Mouse (Mus musculus): ENCODE results near the gene Psmf1. TPM values are rescaled to one million over a fixed set of nuclear protein-coding genes. Genes with fewer than 3 reads are reported as not detected.

Gene Psmf1
- polyA plus RNA-seq, 1 experiment from 2014 or later, result 45.8 TPM

DNA sequence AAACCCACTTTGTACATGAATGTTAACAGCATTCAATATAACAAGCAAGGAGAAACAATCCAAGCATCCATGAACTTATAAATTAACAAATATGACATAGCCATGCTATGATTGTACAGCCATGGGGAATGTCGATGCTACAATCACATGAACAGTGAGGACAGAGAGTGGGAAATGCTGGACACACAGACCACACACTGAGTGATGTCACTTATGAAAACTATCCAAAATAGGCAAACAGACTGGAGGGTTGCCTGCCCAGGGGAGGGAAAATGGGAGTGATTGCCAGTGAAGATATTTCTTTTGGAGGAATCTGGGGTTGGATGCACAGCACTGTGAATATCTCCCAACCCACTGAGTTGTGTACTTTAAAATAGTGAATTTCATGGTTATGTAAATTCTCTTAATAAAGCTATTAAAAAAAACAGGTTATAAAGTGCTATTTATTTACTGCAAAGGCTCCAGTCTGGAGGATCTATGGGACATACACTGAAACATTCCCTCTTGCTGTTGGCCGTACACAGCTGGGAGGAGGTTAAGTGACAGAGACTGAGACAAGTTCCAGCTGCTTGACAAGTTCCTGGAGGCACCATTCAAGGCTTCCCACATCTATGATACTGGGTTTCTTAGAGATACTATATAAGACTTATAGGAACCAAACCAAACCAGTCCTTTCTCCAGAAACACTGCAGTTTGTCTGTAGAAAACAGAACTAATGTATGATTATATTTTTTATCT, 27.5 kb downstream of the Psmf1 start:
- ATAC-seq (replicated peaks; ENCODE audit: insufficient number of reproducible peaks, low FRiP score, low TSS enrichment, low read depth) (no peak), DNase-seq (ENCODE audit: low spot score) (no peak)
- H3K9ac ChIP-seq (replicated peaks; ENCODE audit: low read length), result no peak overlapping the region
- H3K4me2 ChIP-seq (ENCODE audit: low read depth, low read length), result no peak overlapping the region
- H3K36me3 ChIP-seq (replicated peaks; ENCODE audit: control insufficient read depth, insufficient read depth, low read depth, low read length), result no peaks in the 10 kb centered on the region
- no peak overlapping the region for H3K27ac ChIP-seq (replicated peaks; ENCODE audit: low read depth, low read length)
- no peaks in the 10 kb centered on the region for H3K27me3 ChIP-seq (ENCODE audit: control insufficient read depth, insufficient read depth, low read length)
- H3K4me1 ChIP-seq (ENCODE audit: control insufficient read depth, insufficient read depth, low read length), result no peaks in the 10 kb centered on the region
- no peaks in the 10 kb centered on the region for H3K9me3 ChIP-seq (replicated peaks; ENCODE audit: control insufficient read depth, low read length)
- H3K4me3 ChIP-seq (ENCODE audit: low read depth, low read length), result no peak overlapping the region
- 91% methylated on average over 2 of the region's 2 CpGs for WGBS

DNA sequence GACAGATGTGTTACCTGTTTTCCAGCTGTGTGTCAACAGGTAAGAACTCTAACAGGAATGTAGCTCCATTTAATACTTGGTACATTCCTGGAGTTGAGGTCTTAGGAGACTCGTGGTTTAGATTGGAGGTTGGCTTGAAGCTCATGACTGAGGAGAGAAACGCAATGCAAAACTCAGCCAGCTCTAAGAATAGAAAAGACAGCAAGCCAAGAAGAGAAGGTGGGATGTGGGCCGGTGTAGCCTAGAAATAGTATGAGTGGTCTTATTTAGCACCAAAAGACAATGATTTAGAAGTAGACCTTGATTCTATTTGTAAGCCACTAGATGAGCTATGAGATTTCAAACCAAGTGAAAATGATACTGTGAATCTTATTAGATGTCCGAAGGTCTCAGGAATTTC, 28.5 kb downstream of the Psmf1 start:
- no peak for DNase-seq (ENCODE audit: low spot score)
- H3K9ac ChIP-seq (replicated peaks; ENCODE audit: low read length), result no peak overlapping the region
- H3K9me3 ChIP-seq (replicated peaks; ENCODE audit: control insufficient read depth, low read length), result no peaks in the 10 kb centered on the region
- no peak for ATAC-seq (replicated peaks; ENCODE audit: insufficient number of reproducible peaks, low FRiP score, low TSS enrichment, low read depth)
- H3K4me2 ChIP-seq (ENCODE audit: low read depth, low read length), result no peak overlapping the region
- 92% methylated on average over 4 of the region's 4 CpGs for WGBS
- H3K4me1 ChIP-seq (ENCODE audit: control insufficient read depth, insufficient read depth, low read length), result no peaks in the 10 kb centered on the region
- no peaks in the 10 kb centered on the region for H3K27me3 ChIP-seq (ENCODE audit: control insufficient read depth, insufficient read depth, low read length)
- no peak overlapping the region for H3K27ac ChIP-seq (replicated peaks; ENCODE audit: low read depth, low read length)
- H3K4me3 ChIP-seq (ENCODE audit: low read depth, low read length), result no peak overlapping the region
- H3K36me3 ChIP-seq (replicated peaks; ENCODE audit: control insufficient read depth, insufficient read depth, low read depth, low read length), result no peaks in the 10 kb centered on the region

DNA sequence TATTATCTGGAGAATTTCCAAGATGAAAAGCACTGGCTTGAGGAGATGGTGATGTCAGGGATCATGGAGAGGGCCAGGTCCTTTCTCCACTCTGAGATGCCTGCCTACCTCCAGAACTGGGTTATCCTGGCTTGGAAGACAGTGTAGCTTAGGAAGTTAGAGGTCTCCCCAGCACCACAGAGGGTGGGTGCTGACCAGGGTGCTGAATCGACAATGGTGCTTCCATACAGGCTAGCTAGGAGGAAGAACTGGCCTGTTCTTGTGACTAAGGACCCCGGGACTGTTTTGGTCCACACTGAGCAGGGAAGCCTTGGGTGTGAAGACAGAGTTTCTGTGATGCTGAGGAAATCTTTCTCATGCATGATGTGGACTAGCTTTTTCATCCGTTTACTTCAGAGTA, 31.3 kb downstream of the Psmf1 start:
- peak; percentile 76 for DNase-seq (ENCODE audit: low spot score)
- 38% methylated on average over 3 of the region's 3 CpGs for WGBS

DNA sequence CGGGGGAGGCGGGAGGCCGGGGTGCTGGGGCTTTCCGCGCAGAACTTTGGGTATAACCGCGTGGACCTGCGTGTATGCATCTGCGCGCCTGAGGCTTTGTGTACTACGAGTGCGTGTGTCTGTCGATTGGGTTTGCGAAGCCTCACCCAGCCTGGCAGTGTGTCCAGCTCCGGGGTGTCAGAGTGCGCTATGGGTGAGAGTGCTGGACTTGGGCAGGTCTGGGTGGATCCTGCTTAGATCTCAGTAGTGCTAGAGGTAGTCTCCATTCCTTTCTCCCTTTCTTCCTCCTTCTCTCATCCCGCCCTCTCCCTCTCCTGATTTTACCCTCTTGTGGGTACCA, 41.2 kb downstream of the Psmf1 start:
- Histone ChIP-seq H3K9ac (replicated peaks; ENCODE audit: low read length) (peak overlapping the region; percentile 75), H3K36me3 (replicated peaks; ENCODE audit: control insufficient read depth, insufficient read depth, low read depth, low read length) (no peaks in the 10 kb centered on the region), H3K4me3 (ENCODE audit: low read depth, low read length) (peak overlapping the region; percentile 67), H3K4me1 (ENCODE audit: control insufficient read depth, insufficient read depth, low read length) (no peaks in the 10 kb centered on the region), H3K27ac (replicated peaks; ENCODE audit: low read depth, low read length) (no peak overlapping the region), H3K4me2 (ENCODE audit: low read depth, low read length) (peak overlapping the region; percentile 100), H3K9me3 (replicated peaks; ENCODE audit: control insufficient read depth, low read length) (no peaks in the 10 kb centered on the region), H3K27me3 (ENCODE audit: control insufficient read depth, insufficient read depth, low read length) (peaks cover 18% of the 10 kb centered on the region)
- 3% methylated on average over 17 of the region's 17 CpGs for WGBS
- DNase-seq (ENCODE audit: low spot score) (peak; percentile 11), ATAC-seq (replicated peaks; ENCODE audit: insufficient number of reproducible peaks, low FRiP score, low TSS enrichment, low read depth) (peak; percentile 45)

More for the DNA sequence above, 31.3 kb downstream of the Psmf1 start:
- Histone ChIP-seq H3K27me3 (ENCODE audit: control insufficient read depth, insufficient read depth, low read length) (no peaks in the 10 kb centered on the region), H3K4me2 (ENCODE audit: low read depth, low read length) (no peak overlapping the region), H3K36me3 (replicated peaks; ENCODE audit: control insufficient read depth, insufficient read depth, low read depth, low read length) (no peaks in the 10 kb centered on the region), H3K9ac (replicated peaks; ENCODE audit: low read length) (no peak overlapping the region), H3K27ac (replicated peaks; ENCODE audit: low read depth, low read length) (no peak overlapping the region), H3K4me1 (ENCODE audit: control insufficient read depth, insufficient read depth, low read length) (no peaks in the 10 kb centered on the region), H3K9me3 (replicated peaks; ENCODE audit: control insufficient read depth, low read length) (no peaks in the 10 kb centered on the region), H3K4me3 (ENCODE audit: low read depth, low read length) (no peak overlapping the region)
- no peak for ATAC-seq (replicated peaks; ENCODE audit: insufficient number of reproducible peaks, low FRiP score, low TSS enrichment, low read depth)

DNA sequence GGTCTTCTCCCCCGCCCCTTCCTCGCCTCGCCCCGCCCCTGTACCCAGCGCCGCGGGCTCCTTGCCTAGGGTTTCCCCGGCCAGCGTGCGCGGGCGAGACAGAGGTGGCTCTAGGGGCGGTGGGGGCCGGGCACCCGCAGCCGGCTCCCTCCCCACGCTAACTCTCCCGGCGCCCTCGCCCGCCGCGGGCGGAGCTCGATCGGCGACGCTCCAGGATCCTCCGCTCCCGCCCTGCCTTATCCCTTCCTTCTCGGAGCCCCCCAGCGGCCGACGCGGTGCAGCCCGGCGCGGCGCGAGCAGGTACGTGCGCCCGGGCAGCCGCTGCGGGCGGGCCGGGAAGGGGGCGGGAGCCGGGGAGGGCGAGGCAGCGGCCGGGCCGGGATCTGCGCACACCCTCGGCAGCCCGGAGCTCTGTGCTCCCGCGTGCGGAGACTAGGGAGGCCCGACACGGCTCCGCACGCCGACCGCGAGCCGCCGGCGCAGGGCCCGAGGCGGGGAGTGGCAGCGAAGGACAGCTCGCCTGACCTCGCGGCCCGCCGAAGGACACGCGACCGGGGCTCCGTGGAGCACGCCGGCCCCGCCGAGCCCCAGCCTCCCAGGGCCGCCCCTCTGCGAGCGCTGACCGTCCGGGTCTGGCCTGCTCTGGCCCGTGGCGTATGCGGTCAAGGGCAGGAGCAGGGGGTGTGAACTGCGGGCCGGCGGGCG, 41.7 kb downstream of the Psmf1 start:
- H3K36me3 ChIP-seq (replicated peaks; ENCODE audit: control insufficient read depth, insufficient read depth, low read depth, low read length), result no peaks in the 10 kb centered on the region
- WGBS, result under 1% methylated on average over 58 of the region's 97 CpGs
- ATAC-seq (replicated peaks; ENCODE audit: insufficient number of reproducible peaks, low FRiP score, low TSS enrichment, low read depth) (peak; percentile 83), DNase-seq (ENCODE audit: low spot score) (peak; percentile 76)
- no peaks in the 10 kb centered on the region for H3K9me3 ChIP-seq (replicated peaks; ENCODE audit: control insufficient read depth, low read length)
- H3K4me1 ChIP-seq (ENCODE audit: control insufficient read depth, insufficient read depth, low read length), result no peaks in the 10 kb centered on the region
- peaks cover 18% of the 10 kb centered on the region for H3K27me3 ChIP-seq (ENCODE audit: control insufficient read depth, insufficient read depth, low read length)
- peak overlapping the region; percentile 67 for H3K4me3 ChIP-seq (ENCODE audit: low read depth, low read length)
- no peak overlapping the region for H3K27ac ChIP-seq (replicated peaks; ENCODE audit: low read depth, low read length)
- H3K9ac ChIP-seq (replicated peaks; ENCODE audit: low read length), result peak overlapping the region; percentile 75
- H3K4me2 ChIP-seq (ENCODE audit: low read depth, low read length), result peak overlapping the region; percentile 100

DNA sequence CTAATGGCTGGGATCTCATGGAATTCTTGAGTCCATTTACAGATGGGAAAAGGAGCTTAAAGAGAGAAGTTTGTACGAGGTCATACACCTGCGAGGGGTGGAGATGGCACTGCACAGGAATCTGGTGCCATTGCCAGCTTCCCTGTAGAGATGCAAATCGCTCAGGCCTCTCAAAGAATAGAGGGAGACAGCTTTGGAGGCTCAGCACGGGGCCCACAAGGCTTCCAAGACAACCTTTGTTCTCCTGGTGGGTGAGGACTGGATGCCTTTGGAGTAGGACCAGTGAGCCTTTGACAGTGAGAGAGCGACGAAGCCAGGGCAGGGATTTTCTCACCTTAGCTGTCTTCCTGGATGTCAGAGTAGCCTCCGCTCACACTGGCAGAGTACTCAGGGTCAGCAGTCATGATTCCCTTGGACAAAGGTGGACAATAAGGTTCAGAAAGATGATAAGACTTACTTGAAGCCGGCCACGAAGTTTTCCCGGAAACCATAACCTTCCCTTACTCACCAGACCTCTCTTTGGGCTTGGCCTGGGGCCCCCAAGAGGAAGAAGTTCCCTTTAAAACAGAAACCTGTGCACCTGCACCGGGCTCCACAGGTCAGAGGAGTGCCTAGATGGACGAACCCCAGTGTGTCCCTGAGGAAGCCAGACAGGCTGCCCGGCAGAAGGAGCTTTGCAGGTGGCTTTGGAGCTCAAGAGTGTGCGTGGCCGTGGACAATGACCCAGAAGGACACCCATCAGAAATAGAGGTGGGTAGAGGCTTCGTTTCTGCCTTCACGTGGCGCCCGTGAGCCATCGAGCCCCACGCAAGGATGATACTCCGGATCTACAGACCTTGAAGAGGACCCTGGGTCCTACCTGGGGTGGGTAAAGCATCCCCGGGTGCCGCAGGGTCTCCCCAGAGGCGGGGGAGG, 42.5 kb downstream of the Psmf1 start, which contains the start of gene Tmem74b:
Gene Tmem74b (plus strand): TSS at position 778 of the 915 bp plus-strand sequence.
- peaks cover 18% of the 10 kb centered on the region for H3K27me3 ChIP-seq (ENCODE audit: control insufficient read depth, insufficient read depth, low read length)
- WGBS, result 1% methylated on average over 25 of the region's 25 CpGs
- peak within 1 kb of the TSS; percentile 67 for H3K4me3 ChIP-seq (ENCODE audit: low read depth, low read length)
- no peak within 1 kb of the TSS for H3K27ac ChIP-seq (replicated peaks; ENCODE audit: low read depth, low read length)
- ATAC-seq (replicated peaks; ENCODE audit: insufficient number of reproducible peaks, low FRiP score, low TSS enrichment, low read depth), result 0 out of 2 replicates have a peak, but pooled peaks have one; percentile 4
- DNase-seq (ENCODE audit: low spot score), result no peak
- H3K9ac ChIP-seq (replicated peaks; ENCODE audit: low read length), result peak within 1 kb of the TSS; percentile 75
- no peaks in the 10 kb centered on the region for H3K9me3 ChIP-seq (replicated peaks; ENCODE audit: control insufficient read depth, low read length)
- no peaks in the 10 kb centered on the region for H3K36me3 ChIP-seq (replicated peaks; ENCODE audit: control insufficient read depth, insufficient read depth, low read depth, low read length)
- H3K4me1 ChIP-seq (ENCODE audit: control insufficient read depth, insufficient read depth, low read length), result no peaks in the 10 kb centered on the region
- peak within 1 kb of the TSS; percentile 100 for H3K4me2 ChIP-seq (ENCODE audit: low read depth, low read length)

DNA sequence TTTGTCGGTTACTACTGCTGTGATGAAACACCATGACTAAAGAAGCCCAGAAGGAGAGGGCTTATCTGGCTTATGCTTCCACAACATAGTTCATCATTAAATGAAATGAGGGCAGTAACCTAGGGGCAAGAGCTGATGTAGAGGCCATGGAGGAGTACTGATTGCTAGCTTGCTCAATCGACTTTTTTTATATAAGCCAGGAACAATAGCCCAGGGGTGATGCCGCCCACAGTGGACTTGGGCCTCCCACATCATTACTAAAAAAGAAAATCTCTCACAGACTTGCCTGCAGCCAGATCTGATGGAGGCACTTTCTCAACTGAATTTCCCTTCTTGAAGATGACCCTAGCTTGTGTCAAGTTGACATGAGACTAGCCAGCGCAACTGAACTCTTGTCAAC, 61.0 kb downstream of the Psmf1 start:
- Histone ChIP-seq H3K27ac (replicated peaks; ENCODE audit: low read depth, low read length) (no peak overlapping the region), H3K27me3 (ENCODE audit: control insufficient read depth, insufficient read depth, low read length) (no peaks in the 10 kb centered on the region), H3K4me2 (ENCODE audit: low read depth, low read length) (no peak overlapping the region), H3K9me3 (replicated peaks; ENCODE audit: control insufficient read depth, low read length) (no peaks in the 10 kb centered on the region), H3K9ac (replicated peaks; ENCODE audit: low read length) (no peak overlapping the region), H3K4me3 (ENCODE audit: low read depth, low read length) (no peak overlapping the region), H3K36me3 (replicated peaks; ENCODE audit: control insufficient read depth, insufficient read depth, low read depth, low read length) (no peaks in the 10 kb centered on the region), H3K4me1 (ENCODE audit: control insufficient read depth, insufficient read depth, low read length) (no peaks in the 10 kb centered on the region)
- 81% methylated on average over 4 of the region's 4 CpGs for WGBS
- DNase-seq (ENCODE audit: low spot score) (no peak), ATAC-seq (replicated peaks; ENCODE audit: insufficient number of reproducible peaks, low FRiP score, low TSS enrichment, low read depth) (no peak)
